Mouse (Mus musculus) adrenal gland, postnatal 36 days (tissue): ENCODE data around the gene 2310011J03Rik. TPM values are rescaled to one million over a fixed set of nuclear protein-coding genes. Genes with fewer than 3 reads are reported as not detected.

Experiments used
- DNase-seq, 2 experiments: peaks; one replicate each; pipeline ENCODE4 v3.0.0; 2021; ENCODE audit warnings: mixed read lengths in 1 of 2
- total RNA-seq, 2 experiments: library from RNA; stranded (reverse); gene quantifications; 2 replicates each; pipeline ENCODE4 v1.2.3; 2021

2310011J03Rik gene
- total RNA-seq, 2 experiments from 2014 or later: 24.6 to 32.0 TPM

DNA sequence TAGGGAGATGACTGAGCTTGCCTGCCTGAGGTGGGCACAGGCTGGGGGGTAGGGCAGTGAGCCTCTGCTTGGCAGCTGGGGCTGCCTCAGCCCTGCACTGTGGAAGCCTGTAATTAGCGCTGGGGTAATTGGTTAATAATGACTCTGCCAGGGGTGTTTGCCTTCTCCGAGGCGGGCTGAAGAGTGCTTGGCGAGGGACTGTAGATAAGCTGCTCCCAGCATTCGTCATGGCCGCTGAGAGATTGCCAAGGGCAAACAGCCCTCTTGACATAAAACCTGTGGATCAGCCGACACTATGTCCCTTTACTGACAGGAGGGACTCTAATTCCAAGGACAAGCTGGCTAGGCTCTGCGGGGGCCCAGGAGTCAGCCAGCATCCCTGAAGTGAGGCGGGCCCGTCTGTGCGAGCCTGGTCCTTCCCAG, 4.0 kb downstream of the 2310011J03Rik start:
- no peak for DNase-seq

- no peak for DNase-seq
These were observed 5.0 kb downstream of the 2310011J03Rik start for GRCm38 (mm10) chr10:80315315-80315714.

- no peak for DNase-seq
These were observed 5.8 kb downstream of the 2310011J03Rik start for GRCm38 (mm10) chr10:80314494-80315001.

- no peak for DNase-seq
These were observed 6.6 kb downstream of the 2310011J03Rik start for GRCm38 (mm10) chr10:80313627-80314201.

- DNase-seq: no peak
These were observed 7.5 kb downstream of the 2310011J03Rik start for GRCm38 (mm10) chr10:80312586-80313504.

GRCm38 (mm10) chr10:80311560-80311959, 8.8 kb downstream of the 2310011J03Rik start:
- DNase-seq: no peak

- peak in 1 of 2 experiments; percentile 48 for DNase-seq
These were observed 15.5 kb downstream of the 2310011J03Rik start for GRCm38 (mm10) chr10:80304862-80305261.

DNA sequence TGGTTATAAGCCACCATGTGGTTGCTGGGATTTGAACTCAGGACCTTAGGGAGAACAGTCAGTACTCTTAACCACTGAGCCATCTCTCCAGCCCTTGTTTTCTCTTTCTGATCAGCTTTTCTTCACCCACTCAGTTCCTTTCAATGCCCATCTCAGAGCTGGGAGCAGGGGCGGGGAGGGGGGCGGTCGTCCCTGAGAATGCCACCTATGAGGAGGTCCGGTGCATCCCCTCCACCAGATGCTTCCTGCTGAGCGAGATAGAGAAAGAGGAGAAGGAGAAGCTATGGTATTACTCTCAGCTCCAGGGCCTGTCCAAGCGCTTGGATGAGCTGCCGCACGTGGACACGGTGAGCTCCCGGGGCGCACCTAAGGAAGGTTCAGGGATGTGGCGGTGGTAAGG, 15.9 kb downstream of the 2310011J03Rik start:
- DNase-seq: no peak

GRCm38 (mm10) chr10:80302471-80302881, 17.9 kb downstream of the 2310011J03Rik start:
- peak; percentile 55 to 83 for DNase-seq

DNA sequence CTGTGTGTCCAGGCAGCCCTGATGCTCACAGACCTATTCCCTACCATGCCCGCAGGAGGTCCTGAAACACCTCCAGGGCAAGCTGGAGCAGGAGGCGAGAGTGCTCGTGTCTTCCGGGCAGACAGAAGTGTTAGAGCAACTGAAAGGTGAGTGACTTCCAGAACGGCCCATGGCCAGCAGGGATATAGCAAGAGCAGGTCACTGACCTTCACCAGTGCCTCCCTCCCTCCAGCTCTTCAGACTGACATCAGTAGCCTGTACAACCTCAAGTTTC, 18.3 kb downstream of the 2310011J03Rik start:
- DNase-seq: no peak

DNA sequence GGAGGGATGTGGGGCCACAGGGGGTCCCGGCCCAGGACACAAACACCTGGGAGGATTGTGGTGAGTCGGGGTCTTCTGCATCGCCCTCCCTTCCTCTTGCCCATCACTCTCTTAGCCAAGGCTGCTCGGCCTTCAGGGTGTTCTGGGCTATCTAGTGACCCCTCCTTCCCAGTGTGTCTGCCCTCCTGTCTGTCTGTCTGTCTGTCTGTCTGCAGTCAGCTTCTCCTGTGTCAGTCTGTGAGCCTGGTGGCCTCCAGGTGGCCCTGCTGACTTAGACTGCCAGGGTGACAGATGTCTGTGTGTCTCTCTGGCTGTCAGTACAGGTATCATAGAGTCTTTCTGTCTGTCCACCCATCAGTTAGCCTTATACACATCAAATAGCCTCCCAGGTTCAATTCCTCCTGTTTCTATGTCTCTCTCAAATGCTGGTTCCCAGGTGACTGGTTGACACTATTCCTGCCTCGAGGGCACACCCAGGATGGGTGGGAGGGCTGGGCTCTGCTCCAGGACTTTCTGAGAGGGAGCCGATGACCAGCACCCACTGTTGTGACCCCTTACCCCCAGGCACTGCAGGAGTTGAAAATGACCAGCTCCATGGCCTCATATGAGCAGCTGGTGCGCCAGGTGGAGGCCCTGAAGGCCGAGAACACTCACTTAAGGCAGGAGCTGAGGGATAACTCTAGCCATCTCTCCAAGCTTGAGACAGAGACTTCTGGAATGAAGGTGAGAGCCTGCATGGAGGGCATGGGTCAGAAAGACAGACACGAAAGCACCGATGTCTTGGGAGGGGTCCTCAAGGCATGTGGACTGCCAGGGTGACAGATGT, 18.9 kb downstream of the 2310011J03Rik start:
- no peak for DNase-seq

- no peak for DNase-seq
These were observed 19.6 kb downstream of the 2310011J03Rik start for GRCm38 (mm10) chr10:80300672-80301181.

GRCm38 (mm10) chr10:80299824-80300223, 20.5 kb downstream of the 2310011J03Rik start:
- no peak for DNase-seq

DNA sequence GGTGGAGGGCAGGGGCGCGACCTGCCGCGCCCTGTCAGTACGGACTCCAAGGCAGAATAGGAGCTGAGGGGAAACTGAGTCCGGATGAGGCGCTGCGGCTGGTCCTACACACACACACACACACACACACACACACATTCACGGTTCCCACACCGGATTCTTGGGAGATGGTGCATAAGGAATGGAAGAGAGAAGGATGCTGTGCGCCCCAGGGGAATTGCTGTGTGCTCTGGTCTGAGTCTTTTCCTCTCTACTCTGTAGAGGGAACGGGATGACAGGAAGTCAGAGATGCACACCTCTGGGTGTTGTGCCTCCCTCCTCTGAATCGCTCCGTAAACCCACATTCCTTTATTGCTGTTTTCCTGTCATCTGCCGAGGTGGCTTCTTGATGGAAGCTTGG, 21.0 kb downstream of the 2310011J03Rik start:
- no peak for DNase-seq

- peak in 1 of 2 experiments; percentile 41 for DNase-seq
These were observed 21.6 kb downstream of the 2310011J03Rik start for GRCm38 (mm10) chr10:80298571-80299281.

GRCm38 (mm10) chr10:80297526-80298133, 22.7 kb downstream of the 2310011J03Rik start:
- no peak for DNase-seq

- no peak for DNase-seq
These were observed 23.5 kb downstream of the 2310011J03Rik start for GRCm38 (mm10) chr10:80296824-80297223.

GRCm38 (mm10) chr10:80295618-80296425, 24.5 kb downstream of the 2310011J03Rik start, which contains the start of gene Apc2:
TSS of gene Apc2 (plus strand) at chr10:80295977.
- DNase-seq: peak; percentile 78 to 85

DNA sequence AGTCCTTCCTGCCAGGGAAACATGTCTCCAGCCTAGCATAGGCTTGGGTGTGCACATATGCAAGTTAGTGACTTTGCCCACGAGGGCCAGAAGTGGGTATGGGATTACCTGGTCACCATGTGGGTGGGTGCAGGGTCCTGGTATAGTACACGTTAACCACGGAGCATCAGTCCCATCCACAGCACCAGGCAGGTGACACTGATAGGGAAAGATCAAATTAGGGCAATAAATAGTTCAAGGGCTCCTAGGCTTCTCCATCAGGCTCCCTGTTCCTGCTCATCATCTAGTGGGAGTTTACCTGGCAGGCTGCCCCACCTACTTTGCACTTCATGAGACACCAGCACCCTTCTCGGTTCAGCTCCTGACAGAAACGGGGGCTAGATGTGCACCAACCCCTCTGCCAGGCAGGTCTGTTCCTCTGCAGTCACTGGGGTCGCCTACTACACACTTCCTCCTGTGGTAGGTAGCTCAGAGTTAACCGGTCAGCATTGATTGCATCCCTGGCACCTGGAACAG, 25.5 kb downstream of the 2310011J03Rik start:
- no peak for DNase-seq

GRCm38 (mm10) chr10:80294311-80294710, 26.0 kb downstream of the 2310011J03Rik start:
- no peak for DNase-seq
